Mouse (Mus musculus): ENCODE results near the gene Enthd1. TPM values are rescaled to one million over a fixed set of nuclear protein-coding genes. Genes with fewer than 3 reads are reported as not detected.
"Not testable (repeated sequence)": the region's sequence is repeated elsewhere in the genome, so short reads cannot be mapped to it uniquely, and the experiment has no call there.

Enthd1 gene
- polyA plus RNA-seq, 1 experiment from 2014 or later, result not detected

- WGBS, result 81% methylated on average over 9 of the region's 9 CpGs
- Histone ChIP-seq H3K27ac (no peak overlapping the region), H3K4me2 (no peak overlapping the region), H3K4me3 (no peak overlapping the region), H3K4me1 (peaks cover 9% of the 10 kb centered on the region), H3K36me3 (ENCODE audit: poor library complexity, severe bottlenecking) (no peaks in the 10 kb centered on the region), H3K27me3 (no peaks in the 10 kb centered on the region), H3K9me3 (replicated peaks) (no peaks in the 10 kb centered on the region), H3K9ac (no peak overlapping the region)
- no peak for ATAC-seq
Observed at GRCm38 (mm10) chr15:80531026-80531425, 33.9 kb downstream of the Enthd1 start.

GRCm38 (mm10) chr15:80529955-80530869 lies 34.7 kb downstream of the Enthd1 start:
- no peak for ATAC-seq

GRCm38 (mm10) chr15:80521661-80522388 lies 43.1 kb downstream of the Enthd1 start:
- ATAC-seq, result no peak
- Histone ChIP-seq H3K4me1 (no peaks in the 10 kb centered on the region; the same call in 1 of the 2 replicates), H3K27me3 (no peaks in the 10 kb centered on the region), H3K36me3 (ENCODE audit: poor library complexity, severe bottlenecking) (no peaks in the 10 kb centered on the region), H3K4me3 (no peak overlapping the region), H3K4me2 (no peak overlapping the region), H3K9ac (no peak overlapping the region), H3K27ac (no peak overlapping the region), H3K9me3 (replicated peaks) (no peaks in the 10 kb centered on the region)
- WGBS, result 63% methylated on average over 10 of the region's 10 CpGs

More at GRCm38 (mm10) chr15:80529955-80530869, 34.7 kb downstream of the Enthd1 start:
- Histone ChIP-seq H3K27ac (peak overlapping the region; percentile 36; the same call in 1 of the 2 replicates), H3K4me1 (peaks cover 9% of the 10 kb centered on the region), H3K4me2 (peak overlapping the region; percentile 27), H3K9ac (no peak overlapping the region), H3K36me3 (ENCODE audit: poor library complexity, severe bottlenecking) (no peaks in the 10 kb centered on the region), H3K4me3 (no peak overlapping the region), H3K9me3 (replicated peaks) (no peaks in the 10 kb centered on the region), H3K27me3 (no peaks in the 10 kb centered on the region)
- 44% methylated on average over 20 of the region's 20 CpGs for WGBS

GRCm38 (mm10) chr15:80519931-80520330 lies 45.0 kb downstream of the Enthd1 start:
- Histone ChIP-seq H3K36me3 (ENCODE audit: poor library complexity, severe bottlenecking) (no peaks in the 10 kb centered on the region), H3K9ac (no peak overlapping the region), H3K27me3 (no peaks in the 10 kb centered on the region), H3K27ac (no peak overlapping the region), H3K4me1 (no peaks in the 10 kb centered on the region; the same call in 1 of the 2 replicates), H3K4me3 (no peak overlapping the region), H3K4me2 (no peak overlapping the region), H3K9me3 (replicated peaks) (no peaks in the 10 kb centered on the region)
- 94% methylated on average over 5 of the region's 5 CpGs for WGBS
- ATAC-seq, result no peak

- H3K27ac ChIP-seq, result peak overlapping the region; percentile 49; the same call in 1 of the 2 replicates
- H3K4me1 ChIP-seq, result no peaks in the 10 kb centered on the region; the same call in 1 of the 2 replicates
- no peak overlapping the region for H3K9ac ChIP-seq
- H3K4me2 ChIP-seq, result no peak overlapping the region
- no peaks in the 10 kb centered on the region for H3K9me3 ChIP-seq (replicated peaks)
- WGBS, result 92% methylated on average over 12 of the region's 12 CpGs
- no peaks in the 10 kb centered on the region for H3K36me3 ChIP-seq (ENCODE audit: poor library complexity, severe bottlenecking)
- no peak overlapping the region for H3K4me3 ChIP-seq
- H3K27me3 ChIP-seq, result no peaks in the 10 kb centered on the region
- no peak for ATAC-seq
Observed at GRCm38 (mm10) chr15:80518567-80519223, 46.3 kb downstream of the Enthd1 start.

GRCm38 (mm10) chr15:80517996-80518395 lies 47.0 kb downstream of the Enthd1 start:
- Histone ChIP-seq H3K4me3 (no peak overlapping the region), H3K9me3 (replicated peaks) (no peaks in the 10 kb centered on the region), H3K9ac (no peak overlapping the region), H3K27me3 (no peaks in the 10 kb centered on the region), H3K36me3 (ENCODE audit: poor library complexity, severe bottlenecking) (no peaks in the 10 kb centered on the region), H3K4me1 (peaks cover 3% of the 10 kb centered on the region; the same call in 1 of the 2 replicates), H3K4me2 (peak overlapping the region; percentile 8; the same call in 1 of the 2 replicates), H3K27ac (peak overlapping the region; percentile 49)
- WGBS, result 49% methylated on average over 9 of the region's 9 CpGs
- ATAC-seq, result peak; percentile 30; the same call in 1 of the 2 replicates

- no peak overlapping the region for H3K9ac ChIP-seq
- WGBS, result 84% methylated on average over 3 of the region's 3 CpGs
- ATAC-seq, result no peak
Observed at GRCm38 (mm10) chr15:80516525-80516924, 48.4 kb downstream of the Enthd1 start.

GRCm38 (mm10) chr15:80505086-80505485 lies 59.9 kb downstream of the Enthd1 start:
- Histone ChIP-seq H3K9me3 (replicated peaks) (no peaks in the 10 kb centered on the region), H3K27ac (no peak overlapping the region), H3K4me2 (no peak overlapping the region), H3K4me3 (no peak overlapping the region), H3K36me3 (ENCODE audit: poor library complexity, severe bottlenecking) (no peaks in the 10 kb centered on the region), H3K27me3 (no peaks in the 10 kb centered on the region), H3K4me1 (peaks cover 10% of the 10 kb centered on the region), H3K9ac (no peak overlapping the region)
- WGBS, result 5% methylated on average over 4 of the region's 4 CpGs
- no peak for ATAC-seq

More at GRCm38 (mm10) chr15:80516525-80516924, 48.4 kb downstream of the Enthd1 start:
- H3K27ac ChIP-seq, result no peak overlapping the region
- H3K36me3 ChIP-seq (ENCODE audit: poor library complexity, severe bottlenecking), result no peaks in the 10 kb centered on the region
- no peak overlapping the region for H3K4me2 ChIP-seq
- no peaks in the 10 kb centered on the region for H3K27me3 ChIP-seq
- peaks cover 5% of the 10 kb centered on the region; the same call in 1 of the 2 replicates for H3K4me1 ChIP-seq
- no peak overlapping the region for H3K4me3 ChIP-seq
- no peaks in the 10 kb centered on the region for H3K9me3 ChIP-seq (replicated peaks)

- 94% methylated on average over 4 of the region's 4 CpGs for WGBS
- not testable (repeated sequence) for H3K9ac ChIP-seq; H3K27ac ChIP-seq; H3K4me1 ChIP-seq; H3K4me2 ChIP-seq; H3K27me3 ChIP-seq; ATAC-seq; H3K36me3 ChIP-seq (ENCODE audit: poor library complexity, severe bottlenecking); H3K4me3 ChIP-seq; H3K9me3 ChIP-seq (replicated peaks)
Observed at GRCm38 (mm10) chr15:80503155-80503554, 61.8 kb downstream of the Enthd1 start.

GRCm38 (mm10) chr15:80502741-80503140 lies 62.2 kb downstream of the Enthd1 start:
- Histone ChIP-seq H3K4me3 (no peak overlapping the region), H3K9ac (no peak overlapping the region), H3K4me2 (no peak overlapping the region), H3K27ac (no peak overlapping the region), H3K4me1 (peaks cover 10% of the 10 kb centered on the region), H3K27me3 (no peaks in the 10 kb centered on the region), H3K9me3 (replicated peaks) (no peaks in the 10 kb centered on the region), H3K36me3 (ENCODE audit: poor library complexity, severe bottlenecking) (no peaks in the 10 kb centered on the region)
- WGBS, result 95% methylated on average over 2 of the region's 2 CpGs
- no peak for ATAC-seq

GRCm38 (mm10) chr15:80501106-80502096 lies 63.6 kb downstream of the Enthd1 start:
- Histone ChIP-seq H3K4me1 (peaks cover 10% of the 10 kb centered on the region), H3K27me3 (no peaks in the 10 kb centered on the region), H3K9ac (no peak overlapping the region), H3K4me3 (no peak overlapping the region), H3K4me2 (no peak overlapping the region), H3K9me3 (replicated peaks) (no peaks in the 10 kb centered on the region), H3K27ac (no peak overlapping the region), H3K36me3 (ENCODE audit: poor library complexity, severe bottlenecking) (no peaks in the 10 kb centered on the region)
- ATAC-seq, result no peak
- 91% methylated on average over 21 of the region's 21 CpGs for WGBS

Data from forebrain, embryonic 13.5 days (tissue).